9 mouse cellular contexts compared by ENCODE assay signal in genomic region chr2:6100027-6100749, GRCm38 (mm10). TPM values are rescaled to one million over a fixed set of nuclear protein-coding genes. Genes with fewer than 3 reads are reported as not detected.
DNase-seq lines count a peak whose midpoint lies in the region; ATAC-seq and TF ChIP-seq lines count a peak whose summit lies in the region.
"Had no signal": no experiment of that assay in that cellular context is flagged by ENCODE, and none has a peak within 500 bp of the region (broad histone marks: within the 10 kb centered on the region; RNA-seq: fewer than 3 reads in every experiment).

No protein-coding gene starts in this region.

- TF ChIP-seq CTCF in embryonic fibroblast, embryonic 13.5 days (IDR thresholded peaks at IDR 0.05; ENCODE audit: borderline replicate concordance, insufficient read depth, low read length): no peak

- peak overlapping the region; percentile 43 for H3K9ac ChIP-seq in hindbrain, embryonic 15.5 days

- H3K27me3 ChIP-seq in hindbrain, embryonic 15.5 days: peaks cover 7% of the 10 kb centered on the region; the same call in 1 of the 2 replicates

- peak; percentile 47 for DNase-seq in gastrocnemius, postnatal 10 days
- DNase-seq in gastrocnemius, adult 8-10 months (ENCODE audit: low spot score in 2 of 2): no peak
- DNase-seq in Muller cell, postnatal 12 days (ENCODE audit: inconsistent ontology term): peak; percentile 55
- DNase-seq in mesoderm, embryonic 11.5 days (ENCODE audit: low read depth, low spot score): peak; percentile 48
- DNase-seq in urinary bladder, postnatal 25 days (ENCODE audit: low spot score): no peak
- DNase-seq in MN1 (ENCODE audit: low spot score): no peak

- H3K4me2 ChIP-seq in hindbrain, embryonic 15.5 days: peak overlapping the region; percentile 96

- WGBS in hindbrain, embryonic 15.5 days: 13% methylated on average over 51 of the region's 51 CpGs

- TF ChIP-seq POLR2A in embryonic fibroblast, embryonic 13.5 days (IDR thresholded peaks at IDR 0.05; ENCODE audit: low read depth, low read length): no peak

- H3K9me3 ChIP-seq in hindbrain, embryonic 15.5 days: no peaks in the 10 kb centered on the region
- H3K9me3 ChIP-seq: G1E had no signal

- H3K4me1 ChIP-seq in embryonic fibroblast, embryonic 13.5 days (ENCODE audit: control insufficient read depth, insufficient read depth, low read length): no peaks in the 10 kb centered on the region; the same call in 1 of the 2 replicates
- peaks cover 13% of the 10 kb centered on the region for H3K4me1 ChIP-seq in hindbrain, embryonic 15.5 days (replicated peaks)

- peak; percentile 82 for ATAC-seq in hindbrain, embryonic 15.5 days (ENCODE audit: low FRiP score, low read depth)

- peak overlapping the region; percentile 10; the same call in 1 of the 2 replicates for H3K4me3 ChIP-seq in embryonic fibroblast, embryonic 13.5 days (ENCODE audit: insufficient read depth, low read length)
- H3K4me3 ChIP-seq in hindbrain, embryonic 15.5 days: peak overlapping the region; percentile 45

- H3K27ac ChIP-seq in embryonic fibroblast, embryonic 13.5 days (ENCODE audit: insufficient read depth, low read length): no peak overlapping the region
- no peak overlapping the region for H3K27ac ChIP-seq in hindbrain, embryonic 15.5 days (replicated peaks)

- H3K36me3 ChIP-seq in hindbrain, embryonic 15.5 days: no peaks in the 10 kb centered on the region
- H3K36me3 ChIP-seq: G1E had no signal

RNA-seq across cellular contexts. Expression of gene Proser2, which starts 29.8 kb away (rescaled TPM):
- total RNA-seq in gastrocnemius, postnatal 10 days (2021): 1 to 10 TPM; 4.0 to 4.4 TPM
- total RNA-seq in gastrocnemius, adult 8-10 months (2022): under 1 TPM; 0.70 to 0.97 (median 0.90) TPM
- 0.14 and 0.32 TPM in 2 replicates for polyA plus RNA-seq in embryonic fibroblast, embryonic 13.5 days (2011; ENCODE audit: insufficient read length, low read depth, missing spikeins)
- polyA plus RNA-seq in hindbrain, embryonic 15.5 days (2015; fragmentation: Nextera tagmentation; extraction: Ambion mirVana): 7.8 and 10.1 TPM in 2 replicates
- polyA plus RNA-seq: G1E had no signal

Comparison
In these comparisons a context has a peak if more than half of its experiments do, and no peak if none do; other contexts are left out.
1. DNase-seq: peak in gastrocnemius, postnatal 10 days (single experiment), Muller cell, postnatal 12 days (single experiment) and mesoderm, embryonic 11.5 days (single experiment); none in gastrocnemius, adult 8-10 months (0 of 2), urinary bladder, postnatal 25 days (single experiment) and MN1 (single experiment).